Mouse (Mus musculus) layer of hippocampus, adult 18-20 months (tissue): Measurements from ENCODE around the gene Dcun1d3. TPM values are rescaled to one million over a fixed set of nuclear protein-coding genes. Genes with fewer than 3 reads are reported as not detected.
A peak's percentile ranks its signal among the peaks of the same experiment; 100 is the strongest.

Experiments
- DNase-seq, 2 experiments: peaks; one replicate each; pipeline ENCODE4 v3.0.0; 2022; ENCODE audit warnings: low spot score in 2 of 2
- long read RNA-seq: library from polyadenylated mRNA; stranded (forward); transcript quantifications from one replicate; pipeline ENCODE4 v2.0.0, GENCODE M21; 2021
- total RNA-seq, 2 experiments: library from RNA; stranded (reverse); gene quantifications; 2 replicates each; pipeline ENCODE4 v1.2.3; 2021

Gene Dcun1d3
- total RNA-seq = 10 to 100 TPM; 24.8 to 28.7 TPM
- long read RNA-seq, full-length matches to known transcripts = 9 of 12 reads
- long read RNA-seq, partial matches to known transcripts = 0 of 12 reads
- long read RNA-seq, other reads (novel, unspliced or antisense) = 3 of 12 reads

DNA sequence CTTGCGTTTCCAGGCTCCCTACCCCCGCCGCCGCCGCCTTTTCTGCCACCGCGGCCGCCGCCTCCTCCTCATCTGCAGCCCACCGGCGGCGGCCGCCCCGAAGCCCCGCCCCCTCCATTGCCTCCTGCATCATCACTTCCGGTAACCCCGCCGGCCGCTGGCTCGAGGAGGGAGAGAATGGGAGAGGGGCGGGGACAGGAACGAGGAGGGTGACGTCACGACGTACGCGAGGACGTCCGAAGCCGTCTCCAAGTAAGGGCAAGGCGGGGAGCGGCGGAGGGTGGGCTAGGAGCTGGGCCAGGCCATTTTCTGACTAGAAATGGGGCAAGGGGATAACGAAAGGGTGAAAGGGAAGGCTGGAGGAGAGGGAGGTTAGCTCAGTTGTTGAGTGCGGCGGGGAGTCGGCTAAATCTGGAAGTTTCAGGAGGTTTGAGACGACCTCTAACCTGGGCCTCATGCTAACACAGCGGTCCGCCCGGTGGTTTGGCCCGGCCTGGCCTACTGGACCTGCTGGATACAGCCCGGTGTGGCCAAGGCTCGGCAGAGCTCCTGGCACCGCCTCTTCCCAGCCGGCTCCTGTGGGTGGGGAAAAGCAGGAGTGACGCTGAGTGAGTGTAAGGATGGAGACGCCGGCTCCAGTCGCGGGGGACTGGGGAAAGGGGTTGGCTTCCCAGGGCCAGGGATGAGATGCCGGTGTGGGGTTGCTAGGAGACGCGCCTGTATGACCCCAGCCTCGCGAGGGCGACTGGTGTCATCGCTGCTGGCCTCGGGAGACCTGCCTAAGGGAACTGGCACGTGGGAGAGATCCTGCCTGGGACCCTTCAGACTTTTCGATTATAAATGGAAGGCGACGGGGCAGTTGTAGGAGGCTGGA is at the start of gene Dcun1d3, which contains the start of gene Lyrm1:
Gene Dcun1d3, minus strand, starts transcription at position 660 of the 874 bp plus-strand sequence.
Gene Lyrm1, plus strand, starts transcription at position 223 of the 874 bp plus-strand sequence.
- peak; percentile 97 to 98 for DNase-seq

DNA sequence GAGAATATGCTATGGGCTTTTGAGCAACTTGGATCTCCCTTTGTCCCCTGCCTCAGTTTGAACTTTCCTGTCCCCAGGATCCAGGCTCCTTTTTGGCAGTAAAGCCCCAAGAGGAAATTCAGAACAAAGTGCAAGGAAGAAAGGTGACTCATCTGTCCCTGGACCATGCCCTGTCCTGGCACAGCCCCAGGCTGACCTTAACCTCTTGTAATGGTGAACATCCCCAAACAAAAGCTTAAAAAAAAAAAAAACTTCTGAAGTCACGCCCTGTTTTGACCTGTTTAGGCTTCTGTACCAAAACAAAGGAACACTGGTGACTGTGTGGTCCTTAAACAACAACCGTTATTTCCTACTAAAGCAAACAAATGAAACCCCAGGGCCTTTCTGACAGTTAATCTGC is 45.5 kb upstream of the Dcun1d3 start:
- no peak for DNase-seq

DNA sequence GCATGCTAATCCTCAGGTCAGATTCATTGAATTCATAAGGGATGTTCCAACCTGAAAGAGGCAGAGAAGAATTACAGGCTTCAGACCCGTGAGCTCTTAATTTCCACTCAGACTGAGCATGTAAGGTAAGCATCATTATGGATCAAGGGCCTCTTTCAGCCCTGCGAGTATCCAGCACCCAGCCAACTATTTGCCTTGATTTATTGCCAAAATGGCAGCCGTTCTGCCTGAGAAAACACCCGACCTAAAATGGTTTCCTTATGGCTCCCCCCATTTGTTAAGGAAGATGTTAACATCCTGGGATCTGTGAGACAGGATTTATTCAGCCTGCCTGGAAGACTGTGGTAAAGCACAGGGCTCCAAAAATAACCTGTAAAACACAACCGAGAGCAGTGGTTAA is 40.9 kb upstream of the Dcun1d3 start:
- no peak for DNase-seq

DNA sequence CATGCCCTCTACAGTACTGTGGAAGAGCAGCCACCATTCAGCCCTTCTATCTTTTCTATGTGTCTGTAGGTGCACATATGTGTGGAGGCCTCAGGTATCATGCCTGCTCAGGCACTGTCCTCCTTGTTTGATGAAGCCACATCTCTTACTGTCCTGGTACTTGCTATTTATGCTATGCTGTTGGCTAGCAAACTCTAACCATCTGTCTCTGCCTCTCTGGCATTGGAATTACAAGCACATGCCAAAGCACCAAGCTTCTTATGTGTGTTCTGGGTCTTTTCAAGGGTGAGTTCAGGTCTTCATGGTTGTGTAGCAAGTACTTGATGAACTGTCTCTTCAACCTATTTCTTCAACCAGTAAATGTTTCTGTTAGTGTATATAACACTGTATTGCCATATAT is 40.2 kb upstream of the Dcun1d3 start:
- DNase-seq = no peak

DNA sequence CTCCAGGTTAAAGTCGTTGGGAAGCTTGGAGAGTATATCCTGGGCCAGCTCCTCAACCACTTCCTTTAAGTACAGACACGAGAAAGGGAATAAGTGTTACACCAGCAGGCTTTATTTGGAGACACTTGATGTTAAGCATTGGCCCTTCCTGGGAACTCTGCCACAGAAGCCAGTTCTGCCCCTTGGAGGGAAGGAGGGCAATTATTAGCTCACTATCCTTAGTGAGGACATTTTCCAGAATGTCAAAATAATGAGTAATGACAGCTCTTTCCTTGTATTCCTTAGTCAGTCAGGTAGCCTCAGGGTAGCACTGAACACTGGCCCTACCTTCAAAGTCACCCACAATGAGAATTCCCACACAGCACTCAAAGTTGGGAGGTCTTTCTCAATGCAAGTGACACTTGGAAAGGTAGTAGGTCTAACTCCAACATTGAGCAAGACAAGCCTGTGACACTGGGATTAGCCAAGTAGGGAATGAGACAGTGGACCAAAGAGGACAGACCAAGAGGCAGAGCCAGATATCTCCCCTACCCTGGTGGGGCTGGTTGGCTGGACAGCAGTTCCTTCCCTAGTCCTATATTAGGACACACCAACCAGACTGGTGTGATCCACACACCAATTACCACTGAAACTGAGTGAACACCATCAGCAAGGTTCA is 32.8 kb upstream of the Dcun1d3 start:
- no peak for DNase-seq

DNA sequence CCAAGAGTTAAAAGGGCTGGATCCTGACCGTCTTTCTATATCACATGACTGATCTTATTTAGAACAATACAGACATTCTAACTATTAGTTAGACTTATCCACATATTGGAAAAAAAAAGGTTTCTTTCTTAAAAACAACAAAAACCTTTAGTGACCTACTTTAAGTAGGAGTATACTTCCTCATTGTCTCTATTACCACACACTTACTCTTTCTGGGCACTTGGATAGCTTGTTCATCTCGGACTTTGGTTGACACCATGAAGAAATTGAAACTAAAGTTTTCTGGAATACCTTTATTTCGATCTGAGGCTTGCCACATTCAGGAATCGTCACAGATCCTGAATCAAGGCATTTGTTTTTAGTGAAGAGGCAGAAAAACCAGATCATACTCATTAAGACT is 25.0 kb upstream of the Dcun1d3 start:
- DNase-seq = no peak

DNA sequence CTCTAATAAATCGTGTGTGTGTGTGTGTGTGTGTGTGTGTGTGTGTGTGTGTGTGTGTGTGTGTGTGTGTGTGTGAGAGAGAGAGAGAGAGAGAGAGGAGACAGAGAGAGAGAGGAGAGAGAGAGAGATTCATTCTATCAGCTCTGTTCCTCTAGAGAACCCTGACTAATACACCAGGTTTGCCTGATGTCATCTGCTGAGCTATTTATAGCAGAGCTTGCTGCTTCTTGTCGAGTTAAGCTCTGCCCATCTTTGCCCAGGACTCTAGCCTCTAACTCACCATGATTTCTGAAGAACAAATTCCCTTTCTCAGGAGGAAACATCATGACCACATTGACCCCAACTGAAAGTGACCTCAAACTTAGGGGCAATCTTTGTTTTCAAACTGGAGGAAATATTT is 24.4 kb upstream of the Dcun1d3 start:
- peak in 1 of 2 experiments; percentile 8 for DNase-seq

DNA sequence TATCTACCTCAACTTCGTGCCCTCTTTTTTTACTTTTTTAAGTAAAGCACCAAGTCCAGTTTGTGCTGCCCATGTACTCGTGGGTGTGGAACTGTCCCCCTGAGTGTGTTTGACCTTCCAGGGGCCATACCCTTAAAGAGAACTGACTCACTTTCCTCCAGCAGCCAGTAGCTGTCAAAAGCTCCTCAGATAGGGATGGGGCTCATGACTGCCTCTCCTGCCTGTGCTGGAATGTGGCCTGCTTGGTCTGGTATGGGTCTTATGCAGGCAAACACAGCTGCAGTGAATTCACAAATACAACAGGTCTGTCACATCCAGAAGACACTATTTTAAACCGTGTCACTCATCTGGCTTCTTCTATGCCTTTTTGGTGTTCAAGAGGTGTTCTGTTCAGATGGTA is 15.6 kb upstream of the Dcun1d3 start:
- DNase-seq = no peak

DNA sequence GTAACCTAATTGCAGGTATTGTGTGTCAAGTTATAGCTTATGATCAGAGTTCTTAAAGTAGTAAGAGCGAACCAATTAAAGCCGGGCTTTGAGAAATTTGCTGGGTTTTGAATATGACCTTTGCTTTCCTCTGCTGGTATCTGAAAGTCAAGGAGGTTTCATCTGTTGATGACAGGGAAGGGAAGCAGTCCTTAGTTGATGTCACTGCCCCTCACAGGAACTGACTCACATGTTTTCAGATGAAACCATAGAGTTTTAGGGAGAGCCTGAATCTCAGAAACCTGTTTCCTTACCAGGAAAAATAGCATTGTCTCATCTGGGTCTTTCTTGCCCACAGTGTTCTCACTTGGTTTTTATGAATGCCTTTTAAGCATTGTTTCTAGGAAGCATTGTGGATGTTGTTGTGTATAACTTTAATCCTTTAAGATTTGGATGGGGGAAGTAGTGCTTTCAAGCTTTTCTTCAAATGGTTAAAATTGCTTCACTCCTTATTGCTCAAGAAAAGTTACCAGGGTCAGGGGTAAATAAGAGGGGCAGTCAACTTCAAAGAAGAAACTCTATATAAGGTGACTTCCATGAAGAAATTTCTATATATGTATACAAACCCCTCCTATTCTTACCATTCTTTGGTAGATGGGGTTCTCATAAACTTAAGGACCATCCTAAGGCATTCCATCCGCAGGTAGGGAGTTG is 10.6 kb upstream of the Dcun1d3 start:
- no peak for DNase-seq

DNA sequence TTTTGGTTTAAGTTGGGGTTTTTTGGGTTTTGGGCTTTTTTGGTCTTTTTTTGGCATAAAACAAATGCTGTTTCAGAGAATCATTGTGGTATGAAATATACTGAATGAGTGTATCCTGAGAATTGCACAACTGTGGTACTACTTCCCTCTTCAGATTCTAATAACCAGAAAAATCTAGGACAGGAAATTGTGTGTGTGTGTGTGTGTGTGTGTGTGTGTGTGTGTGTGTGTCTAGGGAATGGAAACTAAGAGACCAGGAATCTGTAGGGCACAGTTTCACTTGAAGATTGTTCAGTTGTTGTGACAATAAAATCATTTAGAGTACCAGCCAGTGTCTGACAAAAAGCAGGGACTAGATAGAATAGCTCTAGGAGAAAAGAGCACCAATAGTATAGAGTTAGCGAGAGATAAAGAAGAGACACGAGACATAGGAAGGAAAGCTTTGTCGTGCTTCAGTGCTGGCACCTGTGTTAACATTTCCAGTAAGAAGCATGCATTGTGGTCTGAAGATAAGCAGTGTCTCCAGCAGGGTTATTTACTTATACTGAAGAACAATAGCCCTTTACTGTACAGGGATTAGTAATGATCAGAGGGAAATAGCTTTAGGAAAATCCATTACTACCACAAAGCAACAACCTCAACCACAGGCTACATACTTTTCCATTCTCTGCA is 3.4 kb upstream of the Dcun1d3 start:
- DNase-seq = no peak

DNA sequence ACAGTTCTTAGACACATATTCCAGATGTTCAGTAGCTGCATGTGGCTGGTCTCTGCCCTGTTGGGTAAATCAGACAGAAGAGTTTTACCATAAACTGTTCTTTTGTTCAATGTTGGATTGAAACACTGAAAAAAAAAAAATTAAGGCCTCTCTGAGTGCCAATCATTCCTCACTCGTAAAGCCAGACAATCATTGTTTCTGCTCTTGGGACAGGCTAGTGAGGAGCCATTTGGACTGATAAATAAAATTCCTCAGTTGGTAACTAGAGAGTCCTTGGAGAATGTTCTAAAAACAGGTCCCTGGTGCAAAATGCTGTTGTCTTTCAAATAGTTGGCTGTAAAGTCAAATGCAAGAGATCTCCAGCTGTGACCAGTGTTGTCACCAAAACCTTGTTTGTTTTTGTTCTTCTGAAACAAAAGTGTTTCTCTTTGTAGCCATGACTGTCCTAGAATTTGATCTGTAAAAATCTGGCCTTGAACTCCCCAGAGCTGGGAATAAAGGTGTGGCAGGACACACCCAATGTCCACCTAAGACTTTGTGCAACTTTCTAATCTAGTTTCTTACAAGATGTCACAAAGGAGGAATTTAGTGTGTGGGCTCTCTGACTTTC is 2.3 kb upstream of the Dcun1d3 start:
- DNase-seq = no peak

DNA sequence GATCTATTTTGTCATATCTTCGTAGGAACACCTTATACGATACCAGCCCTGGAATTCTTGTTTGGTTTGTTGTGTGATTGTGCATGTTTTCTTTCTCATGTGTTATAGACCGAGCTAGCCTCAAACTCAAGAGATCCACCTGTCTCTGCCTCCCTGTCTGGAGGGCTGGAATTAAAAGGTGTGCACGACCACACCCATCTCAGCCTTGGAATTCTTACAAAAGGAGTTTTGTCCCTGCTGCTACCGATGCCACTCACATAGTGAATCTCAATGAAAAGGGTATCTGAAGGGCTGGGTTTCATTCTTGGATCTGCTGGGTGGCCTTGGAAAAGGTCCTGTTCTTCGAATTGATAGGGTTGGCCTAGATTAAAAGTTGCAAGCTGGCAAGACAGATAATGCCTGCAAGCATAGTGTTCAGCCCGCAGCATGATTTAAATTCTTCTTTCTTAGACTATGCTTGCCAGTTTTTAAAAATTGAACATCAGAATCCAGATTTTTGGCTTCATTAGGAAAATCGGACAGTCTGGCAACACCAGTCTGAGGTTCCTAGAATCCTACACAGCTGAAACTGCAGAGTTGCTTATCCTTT is 1.5 kb upstream of the Dcun1d3 start:
- no peak for DNase-seq

DNA sequence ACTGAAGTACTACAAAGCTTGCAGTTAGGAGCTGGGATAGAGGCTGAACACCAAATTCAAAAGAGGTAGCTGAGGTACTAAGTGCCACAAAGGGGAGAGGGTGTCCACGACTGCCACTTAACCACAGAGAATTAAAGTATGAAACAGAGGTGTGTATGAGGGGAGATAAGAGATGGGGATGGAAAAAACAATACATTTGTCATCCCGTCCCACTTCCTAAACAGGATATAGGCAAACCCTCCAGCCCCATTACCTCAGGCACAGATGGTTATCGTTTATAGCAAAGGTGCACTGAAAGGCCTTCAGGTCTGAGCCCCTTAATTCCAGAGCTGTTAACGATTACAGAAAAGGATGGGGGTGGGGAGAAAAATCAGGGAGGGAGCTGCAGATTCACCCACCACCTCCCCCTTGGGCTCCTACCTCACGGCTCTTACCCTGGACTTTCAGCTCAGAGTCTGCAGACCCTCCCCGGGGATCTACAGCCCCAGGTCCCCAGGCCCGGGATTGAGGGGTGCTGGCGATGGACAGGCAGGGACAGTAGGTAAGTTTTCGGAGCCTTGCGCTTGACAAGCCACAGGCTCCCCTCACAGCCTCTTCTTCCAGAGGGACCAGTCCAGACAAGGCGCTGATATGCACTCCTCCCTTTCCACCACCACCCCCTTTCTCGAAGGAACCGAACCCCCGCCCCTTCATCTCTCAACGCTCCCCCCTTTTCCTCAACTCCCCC is 1.1 kb downstream of the Dcun1d3 start:
- DNase-seq = peak in 1 of 2 experiments; percentile 24

DNA sequence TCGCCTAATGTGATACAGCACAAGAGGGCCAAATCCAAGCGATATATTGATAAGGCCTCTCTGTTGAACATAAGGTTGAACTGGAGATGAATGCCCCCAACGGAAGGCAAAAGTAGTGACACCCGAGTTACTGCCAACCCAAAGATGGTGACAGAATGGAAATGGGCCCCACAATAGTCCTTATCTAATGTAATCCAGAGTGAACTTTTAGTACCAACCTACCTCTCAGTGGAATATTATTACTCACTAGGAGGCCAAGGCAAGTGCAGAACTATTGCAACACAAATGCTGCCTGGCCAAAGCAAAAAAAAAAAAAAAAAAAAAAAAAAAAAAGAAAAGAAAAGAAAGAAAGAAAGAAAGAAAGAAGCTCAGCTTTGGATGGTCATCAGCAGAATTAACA is 3.4 kb downstream of the Dcun1d3 start:
- no peak for DNase-seq

DNA sequence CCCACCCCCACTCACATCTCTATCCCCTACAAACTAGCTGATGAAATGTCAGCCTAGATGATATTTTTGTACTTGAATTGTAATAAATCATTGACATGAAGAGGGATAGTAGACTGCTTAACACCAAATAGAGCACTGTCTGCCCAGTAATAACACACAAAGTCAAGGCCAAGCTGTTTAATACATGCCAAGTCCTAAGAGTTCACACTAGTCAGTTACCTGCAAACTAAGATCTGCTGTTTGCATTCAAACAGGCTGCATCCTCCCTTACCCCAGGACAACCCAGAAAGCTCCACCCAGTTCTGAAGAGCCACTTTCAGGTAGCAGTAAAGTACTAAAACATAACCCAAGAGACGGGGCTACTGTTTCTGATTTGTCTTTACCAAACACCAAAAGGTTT is 3.9 kb downstream of the Dcun1d3 start:
- DNase-seq = no peak

DNA sequence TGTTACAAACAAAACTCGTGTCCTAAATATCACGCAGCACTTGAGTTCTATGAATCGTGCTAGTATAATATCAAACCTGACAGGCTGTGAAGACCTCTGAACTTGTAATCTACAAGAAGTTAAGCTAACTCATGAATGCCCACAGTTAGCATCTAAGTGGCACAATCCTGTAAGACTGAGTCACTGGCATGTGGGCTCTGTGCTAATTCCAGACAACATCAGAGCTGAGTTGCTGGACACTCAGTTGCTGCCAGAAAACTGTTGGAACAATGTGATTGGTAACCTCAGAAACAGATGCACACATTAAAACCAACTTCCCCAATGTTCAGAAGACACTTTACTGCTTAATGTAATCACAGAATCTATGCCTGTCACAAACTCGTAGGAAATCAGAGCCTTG is 8.2 kb downstream of the Dcun1d3 start:
- DNase-seq = no peak

DNA sequence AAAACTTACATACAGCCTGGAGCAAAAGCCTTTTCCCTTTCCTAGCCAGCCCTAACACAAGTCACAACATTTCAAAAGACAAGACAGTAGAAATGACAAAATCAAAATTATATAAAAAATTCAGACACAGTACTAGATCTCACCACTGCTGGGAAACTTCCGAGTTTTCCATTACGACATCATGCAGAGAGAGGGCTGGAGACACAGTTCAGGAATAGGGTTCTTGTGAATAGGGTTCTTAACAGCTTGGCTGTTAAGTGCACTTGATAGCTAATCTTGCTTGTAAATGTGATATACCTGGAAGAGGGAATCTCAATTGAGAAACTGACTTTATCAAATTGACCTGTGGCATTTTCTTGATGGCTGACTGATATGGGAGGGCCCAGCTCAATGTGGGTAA is 14.9 kb downstream of the Dcun1d3 start:
- DNase-seq = no peak

DNA sequence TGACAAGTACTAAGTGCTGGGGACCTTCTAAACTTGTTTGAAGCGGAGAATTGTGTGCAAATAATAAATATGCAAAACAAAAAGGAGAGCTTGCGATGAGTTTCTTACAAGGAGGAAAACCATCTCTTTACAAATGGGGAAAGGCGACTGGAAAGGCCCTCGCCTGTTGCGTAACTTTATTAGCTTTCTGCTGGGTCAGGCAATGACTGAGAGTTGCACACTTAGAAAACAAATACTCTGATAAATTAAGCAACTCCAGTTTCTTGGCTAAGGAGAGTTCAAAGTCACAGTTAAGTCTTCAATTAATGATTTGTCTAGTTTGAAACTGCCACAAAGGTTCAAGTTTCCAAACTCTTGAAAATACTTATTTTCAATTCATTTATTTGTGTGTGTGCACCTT is 15.8 kb downstream of the Dcun1d3 start:
- DNase-seq = no peak

DNA sequence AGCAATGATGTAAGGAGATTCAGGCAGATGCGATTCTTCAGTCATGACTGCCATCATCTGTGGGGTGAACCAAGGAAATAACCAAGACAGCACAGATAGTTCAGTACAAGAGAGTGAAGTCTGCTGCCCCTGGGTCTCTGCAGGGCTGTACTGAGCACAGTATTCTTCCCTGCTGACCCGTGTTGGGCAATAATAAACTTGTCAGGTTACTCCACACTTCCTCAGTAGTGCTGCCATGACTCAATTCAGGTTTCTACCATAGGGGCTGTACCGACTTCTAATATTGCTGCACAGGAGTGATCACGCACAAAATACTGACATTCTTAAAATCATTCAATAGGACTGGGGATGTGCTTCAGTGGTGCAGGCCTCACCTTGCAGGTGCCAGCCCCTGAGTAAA is 16.9 kb downstream of the Dcun1d3 start:
- no peak for DNase-seq
